Mouse (Mus musculus) C2C12 (cell line): ENCODE data around the gene Gnat3.

ENCODE experiments used
- CEBPB ChIP-seq: IDR thresholded peaks from one replicate; pipeline ENCODE4 v1.6.1; 2011; ENCODE audit warnings: low read depth, mild to moderate bottlenecking, control low read depth, moderate library complexity
- CTCF ChIP-seq: IDR thresholded peaks from one replicate; pipeline ENCODE4 v1.5.1; 2011; ENCODE audit not compliant: control insufficient read depth, insufficient read depth, insufficient read length
- MAX ChIP-seq: IDR thresholded peaks from one replicate; pipeline ENCODE4 v1.6.1; 2011; ENCODE audit warnings: mild to moderate bottlenecking, control low read depth

DNA sequence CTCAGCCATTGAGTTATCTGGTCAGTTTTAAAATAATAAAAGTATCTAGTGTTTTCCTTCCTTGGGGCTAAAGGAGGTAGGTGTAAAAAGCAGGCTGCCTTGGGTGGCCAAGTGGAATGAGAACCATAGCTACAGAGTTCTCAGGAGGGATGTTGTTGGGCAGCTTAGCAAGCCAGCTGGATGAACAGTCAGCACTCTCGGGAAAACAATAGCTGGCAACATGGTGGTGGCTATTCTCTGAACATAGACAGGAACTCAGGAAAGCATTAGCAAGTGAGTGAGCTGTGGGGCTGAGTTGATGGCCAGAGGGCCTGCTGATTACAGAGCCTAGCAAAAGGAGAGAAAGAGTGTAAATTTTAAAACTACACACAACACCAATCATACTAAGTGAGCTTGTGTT lies 27.8 kb upstream of the Gnat3 start:
- no peak for TF ChIP-seq CEBPB
- TF ChIP-seq CTCF: no peak
- TF ChIP-seq MAX: no peak
